Mouse (Mus musculus) adrenal gland, postnatal 14 days (tissue): ENCODE data around the gene Pak7. TPM values are rescaled to one million over a fixed set of nuclear protein-coding genes. Genes with fewer than 3 reads are reported as not detected.

ENCODE experiments used
- total RNA-seq: library from RNA; stranded (reverse); gene quantifications from 2 replicates; pipeline ENCODE4 v1.2.3, GENCODE M21; 2021

Gene Pak7
- total RNA-seq, 1 experiment from 2014 or later, result 0.15 TPM

Other genes starting within 250 kb of the Pak7 start
- gene Ankef1, start 113.9 kb upstream of the Pak7 start, total RNA-seq, result 20.5 and 28.8 TPM in 2 replicates